Mouse (Mus musculus) layer of hippocampus, adult 9-10 months (tissue): ENCODE measurements at regions not wholly inside any gene's neighbourhood (a gene's known extent, or its start where the extent isn't known, plus 50 kb on each side); places are given as distances from the start of the nearest gene placed in this dataset.

ENCODE experiments used
- DNase-seq: peaks from one replicate; pipeline ENCODE4 v3.0.0; 2022; ENCODE audit warnings: low spot score

- DNase-seq: no peak
These were observed 99.9 kb upstream of the Nsun2 start for GRCm38 (mm10) chr13:69433461-69434323.

- DNase-seq: no peak
These were observed 94.1 kb upstream of the Nsun2 start for GRCm38 (mm10) chr13:69439486-69439885.

DNA sequence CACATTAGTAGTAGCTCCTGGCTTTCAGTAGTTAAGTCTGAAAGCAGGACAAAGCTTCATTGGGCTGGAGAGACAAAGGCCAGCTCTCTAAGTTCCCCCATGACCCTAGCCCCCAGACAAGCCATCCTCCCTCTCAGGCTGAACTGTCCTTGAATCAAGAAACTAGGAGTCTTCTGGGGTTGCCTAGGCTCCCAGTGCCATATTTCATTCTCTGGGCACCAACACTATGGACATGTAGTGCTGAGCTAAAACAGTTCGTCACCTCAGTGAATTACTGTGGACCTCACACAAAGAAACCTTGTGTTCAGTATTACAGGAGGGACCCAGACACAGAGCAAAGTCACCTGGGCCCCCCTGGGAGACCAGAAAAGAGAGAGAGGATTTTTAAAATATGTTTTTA lies 91.7 kb upstream of the Nsun2 start:
- DNase-seq: no peak

DNA sequence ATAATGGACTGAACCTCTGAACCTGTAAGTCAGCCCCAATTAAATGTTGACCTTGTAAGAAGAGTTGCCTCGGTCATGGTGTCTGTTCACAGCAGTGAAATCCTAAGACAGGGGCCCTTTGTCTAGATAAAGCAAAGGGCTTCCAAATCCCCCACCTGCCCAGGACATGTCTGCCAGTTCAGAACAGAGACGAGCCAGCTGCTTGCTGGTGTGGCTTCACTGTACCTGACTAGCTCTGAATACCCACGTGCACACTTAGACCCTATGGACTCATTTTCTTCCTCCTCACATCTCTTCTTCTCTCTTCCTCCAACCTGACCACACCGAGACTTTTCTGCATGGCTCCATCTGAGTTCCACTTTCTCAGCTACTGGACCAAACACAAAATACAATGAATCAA lies 87.9 kb upstream of the Nsun2 start:
- no peak for DNase-seq
